Mouse (Mus musculus): ENCODE results near the gene Cc2d2b. TPM values are rescaled to one million over a fixed set of nuclear protein-coding genes. Genes with fewer than 3 reads are reported as not detected.

Gene Cc2d2b
- polyA plus RNA-seq, 1 experiment from 2014 or later: 0.04 TPM

Other genes with a start within 250 kb of the Cc2d2b start
- gene Sorbs1, start 235.0 kb upstream of the Cc2d2b start, polyA plus RNA-seq (2016; fragmentation: Nextera tagmentation; extraction: Ambion mirVana): 86.6 and 89.3 TPM in 2 replicates
- gene Aldh18a1, start 160.3 kb upstream of the Cc2d2b start, polyA plus RNA-seq (2016; fragmentation: Nextera tagmentation; extraction: Ambion mirVana): 50.2 and 50.6 TPM in 2 replicates
- 10.6 and 11.1 TPM in 2 replicates for gene Tctn3, start 136.5 kb upstream of the Cc2d2b start, polyA plus RNA-seq (2016; fragmentation: Nextera tagmentation; extraction: Ambion mirVana)
- 10.6 and 10.9 TPM in 2 replicates for gene Entpd1, start 136.4 kb upstream of the Cc2d2b start, polyA plus RNA-seq (2016; fragmentation: Nextera tagmentation; extraction: Ambion mirVana)
- 11.0 and 13.3 TPM in 2 replicates for gene Ccnj, start 82.5 kb downstream of the Cc2d2b start, polyA plus RNA-seq (2016; fragmentation: Nextera tagmentation; extraction: Ambion mirVana)
- 9.2 and 11.8 TPM in 2 replicates for gene Zfp518a, start 146.0 kb downstream of the Cc2d2b start, polyA plus RNA-seq (2016; fragmentation: Nextera tagmentation; extraction: Ambion mirVana)
- gene Blnk, start 245.8 kb downstream of the Cc2d2b start, polyA plus RNA-seq (2016; fragmentation: Nextera tagmentation; extraction: Ambion mirVana): 0.14 and 0.19 TPM in 2 replicates

All from heart, embryonic 12.5 days (tissue).